Comparison of ENCODE assay signal across 20 mouse cellular contexts in genomic region chr4:148710446-148710845, GRCm38 (mm10).
DNase-seq lines count a peak whose midpoint lies in the region; ATAC-seq and TF ChIP-seq lines count a peak whose summit lies in the region.
"Had no signal": no experiment of that assay in that cellular context is flagged by ENCODE, and none has a peak within 500 bp of the region (broad histone marks: within the 10 kb centered on the region; RNA-seq: fewer than 3 reads in every experiment).

No protein-coding gene starts in this region.

- no peak overlapping the region for H3K9ac ChIP-seq in kidney, embryonic 16.5 days (replicated peaks; ENCODE audit: low read length)
- no peak overlapping the region for H3K9ac ChIP-seq in intestine, postnatal 0 days (ENCODE audit: low read depth, low read length)
- H3K9ac ChIP-seq: heart, embryonic 15.5 days; limb, embryonic 13.5 days; liver, embryonic 15.5 days; midbrain, embryonic 12.5 days had no signal

- DNase-seq in embryo, embryonic 10 days (ENCODE audit: low spot score): peak; percentile 20
- no peak for DNase-seq in embryo, embryonic 11 days
- DNase-seq in kidney, postnatal 25 days: no peak
- DNase-seq in ES-CJ7 (ENCODE audit: low read depth, low spot score): peak; percentile 74
- DNase-seq in heart, adult 18-20 months: no peak
- DNase-seq: cerebellum, postnatal 25 days; heart, adult 11 months; kidney, adult 9 months; lung, postnatal 14 days; right cerebral cortex, postnatal 4 days; thymus, postnatal 36 days had no signal

- no peak overlapping the region for H3K4me2 ChIP-seq in kidney, embryonic 16.5 days (replicated peaks; ENCODE audit: low read depth, low read length)
- no peak overlapping the region for H3K4me2 ChIP-seq in intestine, postnatal 0 days (replicated peaks; ENCODE audit: low read depth)
- H3K4me2 ChIP-seq: heart, embryonic 15.5 days; limb, embryonic 13.5 days; liver, embryonic 15.5 days had no signal

- no peaks in the 10 kb centered on the region for H3K9me3 ChIP-seq in kidney, embryonic 16.5 days (ENCODE audit: low read length)
- no peaks in the 10 kb centered on the region for H3K9me3 ChIP-seq in intestine, postnatal 0 days (ENCODE audit: control insufficient read depth)
- H3K9me3 ChIP-seq: heart, embryonic 15.5 days; limb, embryonic 13.5 days; liver, embryonic 15.5 days; midbrain, embryonic 12.5 days had no signal

- no peak overlapping the region for H3K27ac ChIP-seq in kidney, embryonic 16.5 days (ENCODE audit: low read length)
- H3K27ac ChIP-seq in intestine, postnatal 0 days (ENCODE audit: low read depth, low read length): no peak overlapping the region
- H3K27ac ChIP-seq: heart, embryonic 15.5 days; hindbrain, postnatal 0 days; limb, embryonic 13.5 days; liver, embryonic 15.5 days; midbrain, embryonic 12.5 days had no signal

- TF ChIP-seq CTCF in intestine, postnatal 0 days (IDR thresholded peaks at IDR 0.05; ENCODE audit: low read depth): no peak

- H3K4me3 ChIP-seq in kidney, embryonic 16.5 days (ENCODE audit: low read length): no peak overlapping the region
- H3K4me3 ChIP-seq in intestine, postnatal 0 days (ENCODE audit: low read depth, low read length): no peak overlapping the region
- H3K4me3 ChIP-seq: erythroblast, embryonic 14.5 days; heart, embryonic 15.5 days; limb, embryonic 13.5 days; liver, embryonic 15.5 days; midbrain, embryonic 12.5 days had no signal

- peak; percentile 27; the same call in 1 of the 2 replicates for ATAC-seq in kidney, embryonic 16.5 days (ENCODE audit: low FRiP score, low TSS enrichment)
- 0 out of 2 replicates have a peak, but pooled peaks have one; percentile 16 for ATAC-seq in megakaryocyte progenitor cell, adult 5-6 weeks (replicated peaks; ENCODE audit: poor library complexity)
- no peak for ATAC-seq in intestine, postnatal 0 days
- ATAC-seq: hindbrain, postnatal 0 days had no signal

- no peaks in the 10 kb centered on the region for H3K27me3 ChIP-seq in kidney, embryonic 16.5 days (ENCODE audit: insufficient read depth, low read length)
- 0 out of 2 replicates have a peak, but pooled peaks cover 7% of the 10 kb centered on the region for H3K27me3 ChIP-seq in intestine, postnatal 0 days (replicated peaks; ENCODE audit: control insufficient read depth, insufficient read depth, low read length)

- H3K36me3 ChIP-seq in kidney, embryonic 16.5 days (ENCODE audit: insufficient read depth, low read length): no peaks in the 10 kb centered on the region
- H3K36me3 ChIP-seq in intestine, postnatal 0 days (ENCODE audit: control insufficient read depth, insufficient read depth): no peaks in the 10 kb centered on the region
- H3K36me3 ChIP-seq: heart, embryonic 15.5 days; limb, embryonic 13.5 days; liver, embryonic 15.5 days; midbrain, embryonic 12.5 days had no signal

- peaks cover 14% of the 10 kb centered on the region for H3K4me1 ChIP-seq in kidney, embryonic 16.5 days (ENCODE audit: insufficient read depth, low read length)
- H3K4me1 ChIP-seq in intestine, postnatal 0 days (replicated peaks; ENCODE audit: control insufficient read depth, insufficient read depth, low read length): no peaks in the 10 kb centered on the region
- H3K4me1 ChIP-seq: liver, embryonic 15.5 days had no signal

- 55% methylated on average over 2 of the region's 2 CpGs for WGBS in kidney, embryonic 16.5 days
- 75% methylated on average over 2 of the region's 2 CpGs for WGBS in intestine, postnatal 0 days

Comparison
In these comparisons a context has a peak if more than half of its experiments do, and no peak if none do; other contexts are left out.
1. DNase-seq: peak in embryo, embryonic 10 days (single experiment) and ES-CJ7 (single experiment); none in embryo, embryonic 11 days (single experiment), kidney, postnatal 25 days (0 of 2) and heart, adult 18-20 months (0 of 2).